Mouse (Mus musculus) large intestine, adult 2 months (tissue): ENCODE results near the gene Irgm1. TPM values are rescaled to one million over a fixed set of nuclear protein-coding genes. Genes with fewer than 3 reads are reported as not detected.
"Not testable (repeated sequence)": the region's sequence is repeated elsewhere in the genome, so short reads cannot be mapped to it uniquely, and the experiment has no call there.

Source experiments
- DNase-seq: peaks from one replicate; pipeline ENCODE4 v3.0.0-alpha.2; 2012; ENCODE audit warnings: low read depth, low spot score
- WGBS: fragments of 180-500 bp; shearing (Covaris S2); methylation state at CpG from one replicate; pipeline ENCODE4 v1.1.7; 2018; 5-methylcytosine and 5-hydroxymethylcytosine counted together
- polyA plus RNA-seq: library from polyadenylated mRNA; depleted of rRNA; stranded (reverse); fragments of >200 nt; gene quantifications from 2 replicates; pipeline ENCODE4 v1.2.3, GENCODE M21; 2012

Irgm1 gene
- polyA plus RNA-seq, 1 experiment = 26.6 TPM

- DNase-seq = no peak
- 83% methylated on average over 1 of the region's 1 CpGs for WGBS
These were observed 8.6 kb downstream of the Irgm1 start for GRCm38 (mm10) chr11:48862784-48863319.

- DNase-seq = no peak
- under 1% methylated on average over 6 of the region's 6 CpGs for WGBS
These were observed 12.5 kb downstream of the Irgm1 start for GRCm38 (mm10) chr11:48859014-48859413.

- DNase-seq = no peak
- WGBS = 3% methylated on average over 31 of the region's 31 CpGs
These were observed 17.9 kb downstream of the Irgm1 start for GRCm38 (mm10) chr11:48853474-48854180.

- WGBS = 14% methylated on average over 23 of the region's 23 CpGs
- DNase-seq = no peak
These were observed 18.6 kb downstream of the Irgm1 start for GRCm38 (mm10) chr11:48852624-48853473.

GRCm38 (mm10) chr11:48852190-48852589, 19.3 kb downstream of the Irgm1 start:
- no peak for DNase-seq
- WGBS = 81% methylated on average over 4 of the region's 4 CpGs

- no peak for DNase-seq
- WGBS = 62% methylated on average over 4 of the region's 4 CpGs
These were observed 20.1 kb downstream of the Irgm1 start for GRCm38 (mm10) chr11:48851270-48851995.

GRCm38 (mm10) chr11:48850240-48850639, 21.2 kb downstream of the Irgm1 start:
- WGBS = 16% methylated on average over 2 of the region's 2 CpGs
- no peak for DNase-seq

GRCm38 (mm10) chr11:48846881-48847280, 24.6 kb downstream of the Irgm1 start:
- DNase-seq = no peak
- 84% methylated on average over 5 of the region's 5 CpGs for WGBS

- DNase-seq = not testable (repeated sequence)
- WGBS = 80% methylated on average over 2 of the region's 2 CpGs
These were observed 25.1 kb downstream of the Irgm1 start for GRCm38 (mm10) chr11:48846362-48846761.

GRCm38 (mm10) chr11:48845244-48845815, 26.2 kb downstream of the Irgm1 start:
- DNase-seq = no peak
- WGBS = 20% methylated on average over 13 of the region's 13 CpGs

- no peak for DNase-seq
These were observed 27.2 kb downstream of the Irgm1 start for GRCm38 (mm10) chr11:48844309-48844708.

GRCm38 (mm10) chr11:48843202-48843601, 28.3 kb downstream of the Irgm1 start:
- WGBS = 83% methylated on average over 11 of the region's 11 CpGs
- no peak for DNase-seq

More at GRCm38 (mm10) chr11:48844309-48844708, 27.2 kb downstream of the Irgm1 start:
- WGBS = 64% methylated on average over 6 of the region's 6 CpGs

- 77% methylated on average over 4 of the region's 4 CpGs for WGBS
- no peak for DNase-seq
These were observed 29.1 kb downstream of the Irgm1 start for GRCm38 (mm10) chr11:48842378-48842792.

GRCm38 (mm10) chr11:48841213-48841612, 30.3 kb downstream of the Irgm1 start:
- WGBS = 76% methylated on average over 5 of the region's 5 CpGs
- no peak for DNase-seq

GRCm38 (mm10) chr11:48840805-48841204, 30.7 kb downstream of the Irgm1 start:
- DNase-seq = no peak

GRCm38 (mm10) chr11:48838879-48839680, 32.4 kb downstream of the Irgm1 start:
- WGBS = 85% methylated on average over 10 of the region's 10 CpGs
- no peak for DNase-seq

GRCm38 (mm10) chr11:48838181-48838797, 33.2 kb downstream of the Irgm1 start:
- 1% methylated on average over 16 of the region's 16 CpGs for WGBS
- no peak for DNase-seq
